Mouse (Mus musculus) CH12.LX (cell line): ENCODE measurements around the gene Scyl3.

Experiments
- CTCF ChIP-seq, 2 experiments: IDR thresholded peaks in 1 of 2; conservative IDR thresholded peaks in 1 of 2; 2 replicates each; pipeline ENCODE4 v1.5.1; 2011 to 2012; ENCODE audit warnings: low read depth in 2 of 2, low read length in 2 of 2, improper control_type of control experiment in 1 of 2, inconsistent platforms in 1 of 2, mild to moderate bottlenecking in 1 of 2, moderate library complexity in 1 of 2
- EP300 ChIP-seq: IDR thresholded peaks from 2 replicates; pipeline ENCODE4 v1.6.1; 2011; ENCODE audit warnings: low read length, improper control_type of control experiment
- JUND ChIP-seq: conservative IDR thresholded peaks from 2 replicates; pipeline ENCODE4 v1.6.1; 2011; ENCODE audit warnings: low read depth, low read length, improper control_type of control experiment
- MEF2A ChIP-seq: IDR thresholded peaks from 2 replicates; pipeline ENCODE4 v1.6.1; 2014; ENCODE audit warnings: low read depth, mild to moderate bottlenecking, inconsistent platforms, low read length, improper control_type of control experiment, borderline replicate concordance
- MYC ChIP-seq: IDR thresholded peaks from 2 replicates; pipeline ENCODE4 v1.6.1; 2011; ENCODE audit warnings: low read depth, mild to moderate bottlenecking, improper control_type of control experiment, low read length
- NRF1 ChIP-seq: IDR thresholded peaks from 2 replicates; pipeline ENCODE4 v1.6.1; 2014; ENCODE audit warnings: low read depth, mild to moderate bottlenecking, inconsistent platforms, low read length, improper control_type of control experiment, moderate library complexity
- POLR2A ChIP-seq: IDR thresholded peaks from 2 replicates; pipeline ENCODE4 v1.6.1; 2011; ENCODE audit warnings: low read depth, mild to moderate bottlenecking, improper control_type of control experiment, low read length
- POLR2AphosphoS2 ChIP-seq: IDR thresholded peaks from 2 replicates; pipeline ENCODE4 v1.6.1; 2011; ENCODE audit warnings: low read depth, low read length, improper control_type of control experiment
- ZNF384 ChIP-seq: IDR thresholded peaks from 2 replicates; pipeline ENCODE4 v1.6.1; 2012; ENCODE audit warnings: low read depth, low read length, improper control_type of control experiment, inconsistent platforms

DNA sequence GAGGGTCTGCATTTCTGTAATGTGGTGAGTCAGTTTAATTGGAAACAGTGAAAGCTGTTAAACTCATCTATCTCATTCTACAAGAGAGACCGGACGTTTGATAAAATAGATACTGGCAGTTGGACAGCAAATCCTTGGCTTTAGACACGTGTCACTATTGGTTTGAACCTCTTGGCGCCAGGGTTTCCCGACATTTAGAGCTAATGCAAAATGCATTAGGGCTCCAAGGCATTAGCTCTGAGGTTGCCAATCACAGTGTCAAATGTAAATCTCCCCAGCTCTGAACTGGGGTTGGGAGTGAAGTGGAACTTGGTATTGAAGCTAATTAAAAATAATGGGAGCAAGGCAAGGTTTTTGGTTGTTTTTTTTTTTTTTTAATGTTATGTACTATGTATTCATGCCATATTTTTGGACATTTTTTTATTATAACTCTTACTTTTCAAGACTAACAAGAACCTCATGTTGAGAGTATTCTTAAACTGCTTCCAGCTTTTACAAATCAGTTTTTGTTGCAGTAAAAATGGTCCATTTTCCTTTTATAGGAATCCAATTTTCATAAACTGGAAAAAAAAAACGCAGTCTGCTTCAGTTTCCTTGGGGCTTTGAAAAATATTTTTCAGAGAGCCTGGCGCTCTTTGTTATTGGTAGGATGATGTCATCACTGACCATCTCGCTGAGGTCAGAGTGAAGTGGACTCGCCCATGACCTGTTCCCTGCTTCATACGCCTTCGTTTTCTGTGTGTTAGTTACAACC, 34.9 kb upstream of the Scyl3 start:
- no peak for TF ChIP-seq NRF1
- no peak for TF ChIP-seq JUND
- no peak for TF ChIP-seq POLR2AphosphoS2
- no peak for TF ChIP-seq EP300
- no peak for TF ChIP-seq POLR2A
- TF ChIP-seq CTCF (conservative IDR thresholded peaks at IDR 0.05 in 1 of 2, IDR thresholded peaks at IDR 0.05 in 1 of 2; ENCODE audit: low read depth in 2 of 2, low read length in 2 of 2), result no peak
- no peak for TF ChIP-seq MEF2A
- no peak for TF ChIP-seq MYC
- TF ChIP-seq ZNF384, result no peak
